Mouse (Mus musculus) C2C12 (cell line): ENCODE data around the gene Smyd5. TPM values are rescaled to one million over a fixed set of nuclear protein-coding genes. Genes with fewer than 3 reads are reported as not detected.
A peak's percentile ranks its signal among the peaks of the same experiment; 100 is the strongest.

Experiments
- H3K27me3 ChIP-seq: one replicate; pipeline ENCODE4 v1.6.1; 2011; ENCODE audit not compliant: control insufficient read depth, insufficient read depth, insufficient read length
- H3K36me3 ChIP-seq: one replicate; pipeline ENCODE4 v1.6.1; 2011; ENCODE audit not compliant: control insufficient read depth, insufficient read depth
- H3K4me3 ChIP-seq: one replicate; pipeline ENCODE4 v1.5.1; 2011; ENCODE audit warnings: mild to moderate bottlenecking, control low read depth; ENCODE audit not compliant: poor library complexity, insufficient read depth, severe bottlenecking
- H3K79me2 ChIP-seq: one replicate; pipeline ENCODE4 v1.6.1; 2011; ENCODE audit not compliant: control insufficient read depth, insufficient read depth
- H3K79me3 ChIP-seq: one replicate; pipeline ENCODE4 v1.6.1; 2011; ENCODE audit warnings: low read depth, control low read depth
- H3ac ChIP-seq: one replicate; pipeline ENCODE3; 2011; ENCODE audit warnings: low read depth; ENCODE audit not compliant: control insufficient read depth, insufficient read length
- CEBPB ChIP-seq: IDR thresholded peaks from one replicate; pipeline ENCODE4 v1.6.1; 2011; ENCODE audit warnings: low read depth, mild to moderate bottlenecking, control low read depth, moderate library complexity
- CTCF ChIP-seq: IDR thresholded peaks from one replicate; pipeline ENCODE4 v1.5.1; 2011; ENCODE audit not compliant: control insufficient read depth, insufficient read depth, insufficient read length
- FOSL1 ChIP-seq: IDR thresholded peaks from one replicate; pipeline ENCODE4 v1.8.0; 2011; ENCODE audit warnings: mild to moderate bottlenecking, low read length; ENCODE audit not compliant: poor library complexity, insufficient read depth, severe bottlenecking
- MAX ChIP-seq: IDR thresholded peaks from one replicate; pipeline ENCODE4 v1.6.1; 2011; ENCODE audit warnings: mild to moderate bottlenecking, control low read depth
- MYOD1 ChIP-seq: IDR thresholded peaks from one replicate; pipeline ENCODE4 v1.6.1; 2011; ENCODE audit warnings: low read depth; ENCODE audit not compliant: control insufficient read depth, insufficient read length
- MYOG ChIP-seq: IDR thresholded peaks from one replicate; pipeline ENCODE4 v1.6.1; 2011; ENCODE audit not compliant: control insufficient read depth, insufficient read length; ENCODE audit errors: extremely low read depth
- USF1 ChIP-seq: IDR thresholded peaks from one replicate; pipeline ENCODE4 v1.6.1; 2011; ENCODE audit warnings: low read depth, mild to moderate bottlenecking, control low read depth, moderate library complexity
- polyA plus RNA-seq: library from polyadenylated mRNA; unstranded; fragments of >200 nt; fragmentation: generic; extraction: Trizol; gene quantifications from one replicate; pipeline ENCODE4 v1.2.1, GENCODE M21; 2012; ENCODE audit warnings: missing spikeins

Gene Smyd5
- polyA plus RNA-seq, 1 experiment: 67.0 TPM

DNA sequence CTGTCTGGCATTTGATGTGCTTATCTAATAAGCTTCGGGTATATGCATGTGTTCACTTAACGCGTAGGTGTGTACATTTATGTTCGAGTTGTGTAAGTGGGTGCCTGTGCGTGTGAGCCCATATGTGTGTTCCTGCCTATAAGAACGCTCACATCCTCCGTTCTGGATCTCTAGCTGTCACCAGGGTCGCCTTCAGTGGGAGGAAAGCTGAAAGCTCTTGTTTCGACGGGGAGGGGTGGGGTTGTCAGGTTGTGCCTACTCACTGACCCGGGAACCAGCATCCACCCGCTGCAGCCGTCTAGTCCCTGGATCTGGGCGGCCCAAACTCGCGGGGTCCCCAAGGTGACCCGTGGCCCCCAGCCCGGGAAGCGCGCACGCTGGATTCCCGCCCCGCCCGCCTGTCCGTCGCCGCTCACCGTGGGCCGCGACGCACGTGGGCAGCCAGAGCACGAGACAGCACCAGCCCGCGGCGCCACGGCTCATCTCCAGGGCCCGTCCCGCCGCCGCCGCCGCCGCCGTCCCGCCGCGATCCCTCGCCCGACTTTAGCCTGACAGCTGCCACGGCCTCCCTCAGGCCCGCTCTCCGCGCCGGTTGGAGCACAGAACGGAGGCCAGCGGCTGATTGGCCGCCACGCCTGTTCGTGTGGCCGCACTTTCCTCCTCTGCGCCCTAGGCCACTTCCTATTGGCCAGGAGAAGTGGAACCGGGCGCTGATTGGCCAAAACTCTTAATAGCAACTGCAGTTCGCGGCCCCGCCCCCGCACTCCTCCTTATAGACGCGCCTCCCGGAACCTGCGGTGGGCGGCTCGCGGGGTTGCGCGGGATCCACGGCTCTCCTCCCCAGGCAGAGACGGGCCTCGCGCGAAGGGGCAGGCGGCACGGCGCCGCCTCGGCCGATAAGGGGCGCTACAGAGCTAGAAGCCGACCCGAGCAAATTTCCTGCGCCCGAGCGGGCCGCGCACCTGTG is 19.2 kb downstream of the Smyd5 start, which contains the start of gene Cct7:
Gene Cct7, plus strand, starts transcription at position 818 of the 967 bp plus-strand sequence.
- no peak for TF ChIP-seq MYOD1
- TF ChIP-seq MYOG: no peak
- TF ChIP-seq USF1: no peak
- TF ChIP-seq CEBPB: no peak
- TF ChIP-seq MAX: no peak
- peak; percentile 76 for TF ChIP-seq CTCF
- no peak for TF ChIP-seq FOSL1
- H3ac ChIP-seq: peak within 1 kb of the TSS; percentile 87
- H3K36me3 ChIP-seq: peaks cover 39% of the 10 kb centered on the region
- H3K79me3 ChIP-seq: peaks cover 43% of the 10 kb centered on the region
- peaks cover 43% of the 10 kb centered on the region for H3K79me2 ChIP-seq
- H3K27me3 ChIP-seq: no peaks in the 10 kb centered on the region
- peak within 1 kb of the TSS; percentile 82 for H3K4me3 ChIP-seq

DNA sequence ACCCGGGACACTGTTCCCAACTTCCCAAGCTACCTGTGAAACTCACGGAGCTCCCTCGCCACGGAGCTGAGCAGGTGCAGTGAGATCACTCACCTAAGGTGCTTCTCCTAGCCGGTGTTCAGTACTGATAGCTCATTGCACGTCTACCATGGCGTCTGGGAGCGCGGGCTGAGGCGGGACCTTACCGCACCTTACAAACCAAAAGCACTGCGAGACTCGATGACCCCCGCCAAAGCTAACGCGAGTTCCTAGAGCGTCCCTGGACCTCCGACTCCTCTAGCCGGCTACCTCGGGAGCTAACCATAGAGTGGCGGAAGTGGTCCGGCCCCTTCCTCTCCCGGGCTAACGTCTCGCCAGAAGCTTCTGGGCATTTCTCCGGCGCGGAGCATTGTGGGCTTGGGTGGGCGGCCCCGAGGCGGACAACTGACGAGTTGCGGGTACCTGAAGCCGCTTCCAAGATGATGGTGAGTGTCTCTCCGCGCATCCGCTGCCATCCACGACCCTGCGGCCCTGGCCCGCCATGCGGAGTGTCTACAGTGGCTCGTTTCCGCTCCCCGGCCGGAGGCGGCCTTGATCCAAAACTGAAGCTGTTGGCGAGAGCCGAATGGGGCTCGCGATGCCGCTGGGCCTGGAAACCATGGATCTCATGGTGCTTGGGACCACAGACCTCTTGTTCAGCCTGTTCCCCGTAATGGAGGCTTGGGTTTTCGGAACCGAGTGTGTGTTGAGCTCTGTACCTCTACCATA is 20.0 kb downstream of the Smyd5 start, which contains the start of gene Pradc1:
Gene Pradc1, minus strand, starts transcription at position 307 of the 747 bp plus-strand sequence.
- H3K79me3 ChIP-seq: peaks cover 51% of the 10 kb centered on the region
- peaks cover 51% of the 10 kb centered on the region for H3K79me2 ChIP-seq
- H3ac ChIP-seq: peak within 1 kb of the TSS; percentile 87
- H3K4me3 ChIP-seq: peak within 1 kb of the TSS; percentile 82
- H3K27me3 ChIP-seq: no peaks in the 10 kb centered on the region
- H3K36me3 ChIP-seq: peaks cover 38% of the 10 kb centered on the region
- TF ChIP-seq USF1 (no peak), CEBPB (no peak), MYOG (no peak), CTCF (no peak), MYOD1 (no peak), MAX (peak; percentile 42), FOSL1 (no peak)

DNA sequence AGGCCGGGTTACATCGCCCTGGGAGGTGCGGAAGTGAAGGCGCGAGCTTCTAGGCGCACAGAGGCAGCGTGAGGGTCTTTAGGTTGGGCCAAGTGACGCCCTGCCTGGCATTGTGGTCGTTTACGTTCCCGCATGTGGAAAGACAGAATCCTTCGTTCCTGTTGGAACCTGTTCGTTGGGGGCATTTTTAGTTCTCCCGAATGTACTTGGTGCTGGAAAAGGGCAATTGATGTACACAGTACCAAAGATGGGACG is 20.5 kb downstream of the Smyd5 start:
- H3ac ChIP-seq: peak overlapping the region; percentile 61
- H3K79me2 ChIP-seq: peaks cover 56% of the 10 kb centered on the region
- H3K79me3 ChIP-seq: peaks cover 56% of the 10 kb centered on the region
- H3K36me3 ChIP-seq: peaks cover 38% of the 10 kb centered on the region
- H3K27me3 ChIP-seq: no peaks in the 10 kb centered on the region
- H3K4me3 ChIP-seq: peak overlapping the region; percentile 82
- TF ChIP-seq USF1: no peak
- no peak for TF ChIP-seq CTCF
- no peak for TF ChIP-seq MAX
- TF ChIP-seq MYOD1: no peak
- TF ChIP-seq CEBPB: no peak
- no peak for TF ChIP-seq MYOG
- no peak for TF ChIP-seq FOSL1

DNA sequence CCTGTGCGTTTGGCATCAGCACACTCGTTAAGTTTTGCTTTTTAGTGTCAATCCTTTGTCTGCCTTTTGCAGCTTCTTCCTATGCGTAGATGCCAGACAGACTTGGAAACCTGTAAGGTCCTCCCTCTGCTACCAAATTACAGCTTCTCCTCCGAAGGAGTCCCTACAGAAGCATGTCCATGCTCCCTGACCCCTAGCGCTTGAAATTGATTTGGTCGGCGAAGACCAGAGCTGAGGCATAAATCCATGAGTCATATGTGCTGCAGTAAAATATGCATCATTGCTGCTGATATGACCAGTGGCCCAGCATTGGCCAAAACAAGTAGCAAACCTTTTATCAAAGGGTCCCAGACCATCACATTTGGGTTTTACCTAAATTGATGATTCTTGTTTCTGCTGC is 21.0 kb downstream of the Smyd5 start:
- peak overlapping the region; percentile 82 for H3K4me3 ChIP-seq
- no peak for TF ChIP-seq USF1
- no peak for TF ChIP-seq CEBPB
- no peak for TF ChIP-seq MYOG
- no peak for TF ChIP-seq MYOD1
- TF ChIP-seq FOSL1: no peak
- TF ChIP-seq MAX: no peak
- TF ChIP-seq CTCF: no peak
- H3K36me3 ChIP-seq: peaks cover 42% of the 10 kb centered on the region
- H3K79me3 ChIP-seq: peaks cover 61% of the 10 kb centered on the region
- no peaks in the 10 kb centered on the region for H3K27me3 ChIP-seq
- peak overlapping the region; percentile 61 for H3ac ChIP-seq
- peaks cover 61% of the 10 kb centered on the region for H3K79me2 ChIP-seq

DNA sequence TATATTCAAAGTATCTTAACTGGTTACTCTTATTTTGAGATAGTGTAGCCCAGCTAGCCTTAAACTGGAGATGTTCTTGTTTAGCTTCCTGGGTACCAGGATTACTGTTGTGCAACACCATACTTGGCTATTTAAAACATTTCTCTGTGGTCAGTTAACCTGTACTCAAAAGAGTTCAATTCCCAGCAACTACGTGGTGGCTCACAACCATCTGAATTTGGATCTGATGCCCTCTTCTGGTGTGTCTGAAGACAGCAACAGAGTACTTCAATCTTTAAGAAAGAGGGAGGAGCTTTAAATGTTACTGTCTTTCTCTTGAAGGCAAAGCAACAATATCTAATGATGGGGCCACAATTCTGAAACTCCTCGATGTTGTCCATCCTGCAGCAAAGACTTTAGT is 27.8 kb downstream of the Smyd5 start:
- Histone ChIP-seq H3K27me3 (no peaks in the 10 kb centered on the region), H3ac (no peak overlapping the region), H3K4me3 (no peak overlapping the region), H3K36me3 (peaks cover 95% of the 10 kb centered on the region), H3K79me3 (peaks cover 58% of the 10 kb centered on the region), H3K79me2 (peaks cover 66% of the 10 kb centered on the region)
- TF ChIP-seq FOSL1 (no peak), CTCF (no peak), CEBPB (no peak), MYOD1 (no peak), MYOG (no peak), MAX (no peak), USF1 (no peak)
